Mouse (Mus musculus) adrenal gland, adult 8-10 months (tissue): ENCODE measurements around the gene Hspa14. TPM values are rescaled to one million over a fixed set of nuclear protein-coding genes. Genes with fewer than 3 reads are reported as not detected.

Experiments used
- total RNA-seq, 4 experiments: library from RNA; stranded (reverse); gene quantifications; 2 replicates each; pipeline ENCODE4 v1.2.4; 2022

Hspa14 gene
- total RNA-seq, 4 experiments from 2014 or later, result 35.4 to 53.3 (median 45.4) TPM

Other genes with a start within 250 kb of the Hspa14 start
- 10 to 100 TPM; 45.2 to 72.2 (median 59.7) TPM for gene Nmt2, start 228.6 kb downstream of the Hspa14 start, total RNA-seq
- gene Rpp38, start 180.2 kb downstream of the Hspa14 start, total RNA-seq, result 10 to 100 TPM; 10.6 to 13.3 (median 11.8) TPM
- not detected for gene Acbd7, start 176.6 kb downstream of the Hspa14 start, total RNA-seq
- under 1 TPM; 0.19 to 0.58 (median 0.28) TPM for gene Olah, start 115.6 kb downstream of the Hspa14 start, total RNA-seq
- gene Meig1, start 90.2 kb downstream of the Hspa14 start, total RNA-seq, result under 1 TPM in 2 of 4 experiments, not detected in 2; 0.75 to 0.87 TPM
- gene Dclre1c, start 88.7 kb downstream of the Hspa14 start, total RNA-seq, result 10 to 100 TPM in 3 of 4 experiments, 1 to 10 TPM in 1; 9.0 to 16.1 (median 11.0) TPM
- gene Suv39h2, start 37.8 kb downstream of the Hspa14 start, total RNA-seq, result 1 to 10 TPM; 1.4 to 2.0 (median 1.6) TPM
- gene Gm45902, start within 50 bp of the Hspa14 start, total RNA-seq, result 1 to 10 TPM; 2.4 to 4.3 (median 3.6) TPM
- 1 to 10 TPM; 2.6 to 6.2 (median 4.0) TPM for gene Cdnf, start 216 bp upstream of the Hspa14 start, total RNA-seq
- 10 to 100 TPM in 3 of 4 experiments, 1 to 10 TPM in 1; 9.5 to 20.1 (median 14.6) TPM for gene Fam107b, start 57.7 kb upstream of the Hspa14 start, total RNA-seq